10 mouse cellular contexts compared by ENCODE assay signal in the genomic region with DNA sequence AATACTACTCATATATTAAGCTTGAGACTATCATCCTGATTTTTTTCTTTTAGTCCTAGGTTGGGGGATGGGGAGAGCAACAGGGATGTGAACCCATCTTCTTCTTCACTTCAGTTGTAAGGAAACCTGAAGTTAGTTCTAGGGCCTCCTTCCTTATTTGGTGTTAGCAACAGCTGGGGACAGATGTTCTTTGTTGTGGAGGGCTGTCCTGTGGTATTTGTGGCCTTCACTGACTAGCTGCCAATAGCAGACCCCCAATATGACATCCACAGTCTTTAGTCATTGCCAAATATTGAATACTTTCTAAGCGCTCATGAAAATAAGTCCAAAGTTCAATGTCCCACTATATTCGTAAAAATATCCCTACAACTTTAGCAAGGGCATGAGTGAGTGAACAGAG.
"Had no signal": no experiment of that assay in that cellular context is flagged by ENCODE, and none has a peak within 500 bp of the region (broad histone marks: within the 10 kb centered on the region; RNA-seq: fewer than 3 reads in every experiment).

No protein-coding gene starts in this region.

- DNase-seq: kidney, adult 18-20 months; layer of hippocampus, postnatal 36 days; right cerebral cortex, postnatal 14 days; thymus, adult 18-20 months; thymus, postnatal 14 days had no signal

- H3K4me1 ChIP-seq: limb, embryonic 15.5 days; liver, embryonic 12.5 days; midbrain, embryonic 13.5 days had no signal

- H3K9me3 ChIP-seq: limb, embryonic 15.5 days; liver, embryonic 12.5 days; midbrain, embryonic 13.5 days had no signal

- H3K36me3 ChIP-seq: limb, embryonic 15.5 days; midbrain, embryonic 13.5 days had no signal

- ATAC-seq: hindbrain, embryonic 16.5 days; inflammation-experienced regulatory T-cells, adult 6 months; liver, embryonic 12.5 days; midbrain, embryonic 13.5 days had no signal

- H3K9ac ChIP-seq: limb, embryonic 15.5 days; liver, embryonic 12.5 days; midbrain, embryonic 13.5 days had no signal

- H3K27ac ChIP-seq: limb, embryonic 15.5 days; liver, embryonic 12.5 days; midbrain, embryonic 13.5 days had no signal

- H3K4me3 ChIP-seq: limb, embryonic 15.5 days; liver, embryonic 12.5 days; midbrain, embryonic 13.5 days had no signal

- H3K4me2 ChIP-seq: limb, embryonic 15.5 days; liver, embryonic 12.5 days; midbrain, embryonic 13.5 days had no signal

- H3K27me3 ChIP-seq: limb, embryonic 15.5 days; liver, embryonic 12.5 days; midbrain, embryonic 13.5 days had no signal
